Mouse (Mus musculus): ENCODE results near the gene Rtcb. TPM values are rescaled to one million over a fixed set of nuclear protein-coding genes. Genes with fewer than 3 reads are reported as not detected.

Rtcb gene
- polyA plus RNA-seq, 1 experiment from 2014 or later = 203 TPM

DNA sequence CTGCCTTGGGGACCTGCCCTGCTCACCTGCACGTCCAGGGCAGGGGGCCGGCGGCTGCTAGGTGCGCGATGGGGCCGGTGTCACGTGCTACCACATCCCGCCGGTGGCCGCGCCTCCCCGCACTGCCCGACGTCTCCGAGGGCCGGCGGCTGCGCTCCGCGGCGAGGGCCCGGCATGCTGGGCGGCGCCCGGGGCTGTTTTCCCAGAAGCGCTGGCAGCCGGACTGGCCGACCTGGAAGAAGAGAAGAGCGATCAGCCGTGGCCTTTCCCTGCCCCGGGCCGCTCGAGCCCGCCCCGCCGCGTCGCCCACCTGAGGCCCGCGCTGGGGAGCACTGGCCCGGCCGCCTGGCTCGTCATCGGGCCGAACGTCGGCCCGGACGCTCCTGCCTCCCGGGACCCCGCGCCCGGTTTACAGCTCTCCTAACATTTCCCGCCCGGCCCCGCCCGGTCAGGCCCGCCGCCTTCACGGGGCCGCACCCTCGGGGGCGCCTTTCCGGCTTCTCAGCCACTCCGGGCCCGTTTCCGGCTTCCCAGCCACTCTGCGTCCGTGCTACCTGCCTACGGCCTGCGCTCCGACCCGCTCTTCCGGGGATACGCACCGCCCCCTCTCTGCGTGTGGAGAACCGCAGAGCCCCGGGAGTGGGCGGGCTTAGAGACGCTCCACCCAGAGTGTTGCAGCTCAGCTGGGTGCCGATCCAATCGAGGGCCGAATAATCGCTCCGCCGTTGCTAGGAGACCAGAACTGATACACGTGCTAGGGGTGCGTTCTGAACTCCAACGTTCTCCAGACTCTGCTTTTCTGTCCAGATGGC, 40.9 kb downstream of the Rtcb start, which contains the start of gene Prdm4:
Prdm4 (minus strand) TSS at position 645 of the 812 bp plus-strand sequence.
- Histone ChIP-seq H3K9ac (ENCODE audit: low read length) (peak within 1 kb of the TSS; percentile 89), H3K9me3 (ENCODE audit: control insufficient read depth, low read length) (no peaks in the 10 kb centered on the region), H3K36me3 (ENCODE audit: control insufficient read depth, insufficient read depth, low read length) (peaks cover 5% of the 10 kb centered on the region; the same call in 1 of the 2 replicates), H3K27me3 (ENCODE audit: control insufficient read depth, insufficient read depth, low read length) (no peaks in the 10 kb centered on the region), H3K4me1 (ENCODE audit: control insufficient read depth, insufficient read depth, low read length) (peaks cover 8% of the 10 kb centered on the region), H3K4me3 (ENCODE audit: low read depth, low read length) (peak within 1 kb of the TSS; percentile 96), H3K4me2 (peak within 1 kb of the TSS; percentile 75), H3K27ac (ENCODE audit: low read depth, low read length) (peak within 1 kb of the TSS; percentile 61)
- under 1% methylated on average over 72 of the region's 90 CpGs for WGBS
- DNase-seq (ENCODE audit: low spot score, missing footprints) (peak; percentile 100), ATAC-seq (ENCODE audit: low FRiP score) (peak; percentile 99)

Other genes starting within 250 kb of the Rtcb start
- gene Pwp1, start 128.3 kb downstream of the Rtcb start, polyA plus RNA-seq (2014; fragmentation: Nextera tagmentation; extraction: Ambion mirVana) = 97.7 and 97.8 TPM in 2 replicates
- gene Prdm4, start 40.7 kb downstream of the Rtcb start, polyA plus RNA-seq (2014; fragmentation: Nextera tagmentation; extraction: Ambion mirVana) = 35.3 and 35.6 TPM in 2 replicates
- gene Ascl4, start 30.1 kb downstream of the Rtcb start, polyA plus RNA-seq (2014; fragmentation: Nextera tagmentation; extraction: Ambion mirVana) = 0.28 and 0.36 TPM in 2 replicates
- 0.12 TPM in 1 of 2 replicates, not detected in the other for gene Bpifc, start 54.1 kb upstream of the Rtcb start, polyA plus RNA-seq (2014; fragmentation: Nextera tagmentation; extraction: Ambion mirVana)
- gene Fbxo7, start 64.1 kb upstream of the Rtcb start, polyA plus RNA-seq (2014; fragmentation: Nextera tagmentation; extraction: Ambion mirVana) = 16.6 and 17.2 TPM in 2 replicates

All from midbrain, embryonic 11.5 days (tissue).